Mouse (Mus musculus): ENCODE measurements around the gene Rprd2.

DNA sequence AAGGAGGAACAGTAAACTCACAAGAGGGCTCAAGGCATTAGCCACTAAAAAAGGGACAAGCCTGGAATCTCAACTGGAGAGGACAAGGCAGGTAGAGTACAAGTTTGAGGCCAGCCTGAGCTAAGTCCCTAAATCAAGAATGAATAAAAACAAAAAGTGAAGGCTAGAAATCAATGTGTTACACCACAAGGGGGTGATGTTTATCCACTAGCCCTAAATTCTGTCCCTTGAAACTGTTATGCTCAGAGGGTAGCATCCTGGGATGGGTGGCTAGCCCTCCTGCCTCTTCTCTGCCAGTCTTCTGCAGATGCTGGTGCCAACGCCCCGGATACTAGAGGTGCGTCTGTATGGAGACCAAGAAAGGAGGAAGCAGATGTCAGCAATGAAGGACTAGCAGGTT is 41.7 kb upstream of the Rprd2 start:
- TF ChIP-seq CTCF (IDR thresholded peaks at IDR 0.05; ENCODE audit: insufficient read depth, low read length) (no peak), POLR2A (IDR thresholded peaks at IDR 0.05; ENCODE audit: borderline replicate concordance, extremely low read depth, low read depth, low read length) (no peak)

Measured in lung, adult 2 months (tissue).